Mouse (Mus musculus): ENCODE results near the gene Siah1a.
A peak's percentile ranks its signal among the peaks of the same experiment; 100 is the strongest.

The Siah1a gene

DNA sequence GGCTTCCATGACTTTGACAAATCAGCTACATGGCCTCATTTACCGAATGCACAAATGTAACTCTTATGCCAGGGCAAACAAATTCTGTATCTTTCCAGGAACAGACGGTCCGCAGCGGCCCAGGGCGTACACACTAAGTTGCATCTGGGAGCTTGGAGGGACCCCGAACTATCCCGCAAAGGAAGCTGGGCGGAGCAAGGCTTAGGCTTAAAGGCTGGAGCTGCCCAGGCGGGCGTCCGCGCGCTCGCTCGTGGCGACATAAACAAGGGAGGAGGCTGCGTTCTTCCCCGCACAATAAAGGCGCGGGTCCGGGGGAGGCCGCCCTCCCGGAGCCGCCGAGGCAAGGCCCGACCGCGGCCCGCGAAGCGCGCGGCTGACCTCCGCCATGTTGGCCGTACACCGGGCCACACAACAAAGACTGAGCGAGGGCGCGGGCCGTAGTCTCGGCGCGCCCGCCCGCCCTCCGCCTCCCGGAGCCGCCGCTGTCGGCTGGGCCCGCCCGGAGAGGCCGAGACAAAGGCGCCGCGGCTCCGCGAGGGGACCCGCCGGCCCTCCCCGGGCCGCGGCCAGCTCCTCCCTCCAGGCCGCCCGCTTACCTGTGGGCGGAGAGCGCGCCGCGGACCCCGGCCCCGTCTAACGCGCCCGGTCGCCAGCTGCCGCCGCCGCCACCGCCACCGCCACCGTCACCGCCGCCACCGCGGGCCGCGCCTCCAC, at the start of gene Siah1a, which contains the start of gene Gm10638:
Gene Siah1a (minus strand): TSS at position 714 of the 714 bp plus-strand sequence.
Gene Gm10638 (plus strand): TSS at position 479 of the 714 bp plus-strand sequence.
- DNase-seq = peak; percentile 79

DNA sequence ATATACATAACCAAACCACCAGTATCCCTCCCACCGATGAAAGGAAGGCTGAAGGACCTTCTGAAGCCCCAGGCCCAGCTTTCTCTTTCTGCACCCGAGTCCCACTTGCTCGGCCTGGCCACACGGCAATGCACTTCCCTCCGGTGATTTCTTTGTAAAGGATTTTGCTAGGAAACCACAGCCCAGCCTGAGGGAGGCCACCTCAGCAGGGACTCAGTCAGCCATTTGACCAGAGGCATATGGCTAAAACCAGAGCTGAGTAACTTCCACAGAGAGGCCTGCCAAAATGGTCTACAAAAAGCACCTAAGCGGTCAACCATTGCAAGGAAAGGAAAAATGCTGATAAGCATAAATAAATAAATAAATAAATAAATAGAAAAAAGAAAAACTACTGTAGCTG, 49.0 kb upstream of the Siah1a start:
- no peak for DNase-seq

- no peak for DNase-seq
Observed at GRCm38 (mm10) chr8:86791542-86791941, 45.8 kb upstream of the Siah1a start.

GRCm38 (mm10) chr8:86789576-86789975, 43.8 kb upstream of the Siah1a start:
- no peak for DNase-seq

DNA sequence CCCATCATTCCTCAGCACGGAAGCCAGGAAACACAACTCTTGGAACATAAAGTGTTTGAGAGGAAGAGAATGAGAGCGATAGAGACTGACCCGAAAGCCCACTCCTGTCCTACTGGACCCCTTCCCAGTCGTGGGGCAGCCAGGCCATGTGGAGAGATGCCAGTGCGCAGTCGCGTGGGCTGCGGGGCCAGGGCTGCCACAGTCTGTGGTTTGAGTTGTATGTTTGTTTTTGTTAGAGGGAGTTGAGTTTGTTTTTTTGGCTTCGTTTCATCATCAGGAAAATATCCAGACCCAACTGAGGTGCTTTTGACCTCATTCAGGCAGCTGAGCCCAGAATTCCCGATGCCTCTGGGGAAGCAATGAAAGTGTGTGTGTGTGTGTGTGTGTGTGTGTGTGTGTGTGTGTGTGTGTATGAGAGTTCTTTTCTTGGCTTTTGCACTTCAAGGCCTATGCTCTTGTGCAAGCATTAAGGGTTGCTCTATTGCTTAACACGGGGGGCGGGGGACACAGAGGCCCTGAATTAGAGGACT, 42.2 kb upstream of the Siah1a start:
- no peak for DNase-seq

- no peak for DNase-seq
Observed at GRCm38 (mm10) chr8:86786498-86786897, 40.8 kb upstream of the Siah1a start.

GRCm38 (mm10) chr8:86781094-86781493, 35.4 kb upstream of the Siah1a start:
- DNase-seq = no peak

DNA sequence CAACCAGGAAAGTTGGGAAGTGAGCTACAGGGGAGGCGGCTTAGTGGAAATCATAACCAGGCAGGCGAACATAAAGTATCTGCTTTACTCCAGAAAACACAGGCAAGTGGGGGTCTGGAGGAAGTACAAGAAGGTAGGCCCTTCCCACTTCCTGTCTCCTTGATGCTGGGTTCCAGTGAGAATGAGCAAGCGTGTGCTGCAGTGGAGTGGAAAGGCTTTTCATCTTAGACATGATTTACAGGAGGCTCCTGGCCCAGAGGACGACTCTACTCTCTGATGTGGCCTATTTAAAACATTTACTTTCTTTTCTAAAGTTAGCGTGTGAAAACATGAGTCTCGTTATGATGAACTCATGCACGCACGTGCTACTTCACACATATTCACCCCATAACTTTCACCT, 33.5 kb upstream of the Siah1a start:
- no peak for DNase-seq

- DNase-seq = no peak
Observed at GRCm38 (mm10) chr8:86769945-86770715, 24.4 kb upstream of the Siah1a start.

DNA sequence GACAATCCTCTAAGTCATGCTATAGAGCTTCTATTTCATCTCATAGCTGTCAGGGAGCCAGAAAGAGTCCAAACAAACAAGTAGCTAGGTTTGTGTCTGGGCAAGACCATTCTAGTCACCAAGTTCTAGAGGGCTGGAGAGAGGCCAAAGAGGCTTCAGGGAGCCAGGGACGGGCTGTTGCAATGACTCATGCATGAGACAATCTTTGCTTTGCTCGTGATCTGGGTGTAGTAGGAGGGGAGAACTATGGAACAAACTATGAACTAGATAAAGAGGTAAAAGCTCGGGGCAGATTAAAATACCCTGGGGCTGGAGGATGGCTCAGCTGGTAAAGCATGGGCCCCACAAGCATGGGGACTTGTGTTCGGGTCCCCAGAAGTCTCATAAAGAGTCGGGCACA, 22.8 kb upstream of the Siah1a start:
- DNase-seq = no peak

- no peak for DNase-seq
Observed at GRCm38 (mm10) chr8:86766548-86767211, 20.9 kb upstream of the Siah1a start.

GRCm38 (mm10) chr8:86765669-86766068, 19.9 kb upstream of the Siah1a start:
- no peak for DNase-seq

GRCm38 (mm10) chr8:86765155-86765554, 19.4 kb upstream of the Siah1a start:
- no peak for DNase-seq

DNA sequence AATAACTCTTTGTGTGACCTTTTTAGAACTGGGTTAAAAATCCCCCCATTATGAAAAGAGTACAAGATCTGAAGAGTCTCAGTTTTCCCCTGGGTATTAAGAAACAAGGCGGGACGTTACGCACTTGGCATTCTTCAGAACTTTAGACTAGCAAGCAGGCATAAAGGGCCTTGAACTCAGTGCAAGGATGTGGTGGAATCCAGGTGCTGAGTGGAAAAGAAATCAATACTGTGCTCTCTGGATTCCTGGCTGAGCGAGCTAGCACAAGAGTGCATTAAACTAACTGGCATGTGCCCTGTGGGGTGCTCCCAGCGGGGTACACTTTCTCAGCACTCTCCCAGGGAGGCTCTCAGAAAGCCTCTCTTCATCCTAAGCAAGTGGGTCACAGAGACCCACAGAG, 17.1 kb upstream of the Siah1a start:
- no peak for DNase-seq

GRCm38 (mm10) chr8:86760746-86761145, 15.0 kb upstream of the Siah1a start:
- no peak for DNase-seq

GRCm38 (mm10) chr8:86759090-86759491, 13.4 kb upstream of the Siah1a start:
- no peak for DNase-seq

DNA sequence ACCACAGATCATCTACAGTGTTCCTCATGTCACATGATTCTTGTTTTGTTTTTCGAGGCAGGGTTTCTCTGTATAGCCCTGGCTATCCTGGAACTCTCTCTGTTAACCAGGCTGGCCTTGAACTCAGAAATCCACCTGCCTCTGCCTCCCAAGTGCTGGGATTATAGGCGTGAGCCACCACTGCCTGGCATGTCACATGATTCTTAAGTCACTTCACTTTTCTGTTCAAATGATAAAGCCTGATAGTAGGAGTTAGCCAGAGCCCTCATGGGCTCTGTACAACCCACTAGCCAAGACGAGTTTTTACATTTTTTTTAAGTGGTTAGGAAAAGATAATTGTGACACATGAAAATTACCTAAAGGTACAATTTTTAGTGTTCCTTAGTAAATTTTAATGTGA, 12.9 kb upstream of the Siah1a start:
- DNase-seq = no peak

DNA sequence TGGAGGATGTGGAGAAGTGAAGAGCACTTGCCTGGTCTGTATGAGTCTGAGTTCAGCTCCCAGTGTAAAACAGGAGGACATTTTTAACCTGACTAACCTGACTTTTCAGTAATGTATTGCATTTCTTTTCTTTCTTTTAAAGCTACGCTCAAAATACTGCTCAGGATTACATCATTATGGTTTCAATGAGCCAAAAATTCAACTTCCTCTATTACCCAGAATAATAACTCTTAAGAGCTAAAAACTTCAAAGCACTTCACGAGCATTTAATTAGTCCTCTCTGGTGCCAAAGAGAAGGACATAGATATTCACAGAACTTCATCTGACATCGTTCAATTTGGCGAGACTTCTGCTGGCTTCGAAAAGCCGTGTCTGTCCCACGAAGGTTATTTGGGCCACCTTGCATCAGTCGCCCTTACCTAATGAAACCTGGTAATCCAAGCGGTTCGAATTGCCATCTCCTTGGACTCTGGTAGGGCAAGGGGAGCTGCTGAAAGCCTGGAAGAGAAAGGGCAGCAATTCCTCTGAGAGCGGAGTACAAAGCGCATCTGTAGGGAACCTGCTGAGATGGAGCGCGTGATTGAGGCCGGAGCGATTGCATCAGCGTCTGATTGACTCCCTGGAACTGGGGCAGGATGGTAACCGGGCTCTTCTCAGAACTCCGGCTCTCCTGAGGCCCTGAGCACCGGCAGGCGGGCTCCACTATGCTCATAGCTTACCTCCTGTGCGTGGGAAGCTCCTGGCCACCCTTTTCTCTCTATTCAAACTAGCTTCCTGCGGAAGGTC, 11.4 kb upstream of the Siah1a start:
- peak; percentile 54 for DNase-seq

DNA sequence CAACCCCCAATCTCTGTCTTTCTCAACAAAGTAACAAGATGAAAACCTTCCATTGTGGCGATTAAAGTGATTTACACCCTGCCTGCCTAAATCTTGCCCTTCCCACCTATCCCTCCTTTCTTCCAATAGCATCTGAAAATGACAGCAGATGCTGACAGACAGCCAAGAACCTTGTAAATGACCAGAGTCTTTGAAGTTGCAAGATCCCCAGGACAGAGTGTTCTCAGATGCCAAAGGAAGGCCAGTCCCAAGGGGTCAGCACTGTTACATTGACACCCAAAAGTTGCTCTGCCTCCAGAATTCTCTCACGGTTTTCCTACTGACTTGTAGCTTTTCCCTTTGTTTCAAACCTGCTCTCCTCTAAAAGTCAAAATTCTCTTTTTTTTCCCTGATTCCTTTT, 4.1 kb upstream of the Siah1a start:
- no peak for DNase-seq

DNA sequence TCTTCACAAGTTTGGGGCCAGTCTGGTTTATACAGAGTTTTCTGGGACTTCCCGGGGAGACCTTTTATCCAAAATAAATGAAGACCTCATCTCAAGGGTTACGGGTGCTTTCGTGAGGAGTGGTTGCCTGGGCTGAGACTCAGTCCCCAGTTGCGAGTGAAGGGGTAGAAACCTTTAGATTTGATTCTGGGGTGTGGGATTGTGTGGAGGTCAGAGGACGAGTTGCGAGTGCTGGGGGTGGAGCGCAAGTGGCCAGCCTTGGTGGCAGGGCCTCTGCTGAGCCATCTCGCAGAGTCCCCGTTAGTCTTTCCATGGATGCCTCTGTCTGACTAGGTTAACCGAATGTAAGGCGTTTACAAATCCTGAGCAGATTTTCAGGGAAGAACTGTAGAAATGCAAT, 777 bp upstream of the Siah1a start:
- DNase-seq = peak; percentile 39

- DNase-seq = peak; percentile 95
Observed at GRCm38 (mm10) chr8:86745935-86746441, 254 bp upstream of the Siah1a start.

Measured in embryo, embryonic 11 days (tissue).